Mouse (Mus musculus): ENCODE data around the gene Samd8. TPM values are rescaled to one million over a fixed set of nuclear protein-coding genes. Genes with fewer than 3 reads are reported as not detected.

Gene Samd8
- total RNA-seq, 1 experiment = 31.4 TPM

DNA sequence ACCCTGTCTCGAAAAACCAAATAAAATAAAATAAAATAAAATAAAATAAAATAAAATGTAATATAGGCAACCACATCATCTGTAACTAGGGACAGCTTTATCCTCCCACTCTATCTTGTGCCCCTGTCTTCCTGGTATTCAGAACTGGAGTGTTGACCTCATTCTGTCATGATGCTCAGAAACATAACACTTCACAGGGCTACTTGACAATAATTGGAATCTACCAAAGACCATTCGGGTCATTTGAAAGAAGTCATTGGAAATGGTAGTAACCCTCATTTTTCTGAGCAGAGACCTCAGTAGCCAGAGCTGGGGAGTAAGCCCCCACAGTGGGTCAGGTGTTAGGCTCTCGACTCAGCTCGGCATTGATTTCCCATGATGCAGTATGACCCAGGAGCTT lies 64.3 kb downstream of the Samd8 start:
- no peak overlapping the region for H3K27ac ChIP-seq (ENCODE audit: insufficient read depth, low read depth, low read length, poor library complexity, severe bottlenecking)
- TF ChIP-seq ZNF384 (IDR thresholded peaks at IDR 0.05; ENCODE audit: low read depth, low read length) (no peak), HCFC1 (IDR thresholded peaks at IDR 0.05; ENCODE audit: borderline replicate concordance, insufficient read depth, low read length) (no peak), MAFK (IDR thresholded peaks at IDR 0.05; ENCODE audit: insufficient read depth, low read depth, low read length) (no peak), ZC3H11A (IDR thresholded peaks at IDR 0.05; ENCODE audit: borderline replicate concordance, low read depth, low read length) (no peak), CHD2 (IDR thresholded peaks at IDR 0.05; ENCODE audit: low read depth, low read length) (no peak)
- peaks cover 0 to 10% of the 10 kb centered on the region in 2 experiments; a peak in 2 of 4 replicates for H3K4me1 ChIP-seq (ENCODE audit: control insufficient read depth in 2 of 2, insufficient read depth in 2 of 2, low read length in 2 of 2, poor library complexity in 1 of 2)
- no peaks in the 10 kb centered on the region for H3K9me3 ChIP-seq (ENCODE audit: control insufficient read depth, insufficient read depth, low read depth, low read length)
- H3K36me3 ChIP-seq (ENCODE audit: control insufficient read depth, insufficient read depth, low read length, poor library complexity, severe bottlenecking) = no peaks in the 10 kb centered on the region
- no peak overlapping the region for H3K4me3 ChIP-seq (ENCODE audit: insufficient read depth in 1 of 2, low read depth in 1 of 2, low read length in 2 of 2, poor library complexity in 1 of 2, severe bottlenecking in 1 of 2)
- no peak overlapping the region for H3K9ac ChIP-seq (ENCODE audit: insufficient read depth, low read depth, low read length, poor library complexity, severe bottlenecking)
- in situ Hi-C loops (cut with MboI; ENCODE audit: low sequenced_read_pairs in 2 of 2, unreplicated experiment in 2 of 2) = loop anchor here in 1 of 2 experiments (10.0 kb wide), 1 partner anchor 60 kb away; the partner anchor contains the start of genes Dusp13 and Samd8
- no peak for DNase-seq (ENCODE audit: low read depth, low spot score)

DNA sequence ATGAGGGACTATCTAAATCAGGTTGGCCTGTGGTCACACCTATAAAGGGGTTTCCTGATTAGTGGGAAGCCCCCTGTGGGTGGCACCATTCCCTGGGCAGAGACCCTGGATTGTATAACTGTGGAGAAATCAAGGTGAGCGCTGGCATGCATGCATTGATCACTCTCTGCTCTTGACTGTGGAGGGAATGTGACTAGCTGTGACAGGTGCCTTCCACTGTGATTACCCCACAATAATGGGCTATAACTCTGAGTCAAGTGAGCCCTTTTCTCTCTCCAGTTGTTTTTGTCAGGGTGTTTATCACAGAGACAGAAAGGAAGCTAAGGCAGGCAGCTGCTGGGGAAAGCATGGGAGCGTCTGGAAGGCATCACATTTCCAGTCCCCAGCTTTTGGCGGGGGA lies 65.9 kb downstream of the Samd8 start:
- in situ Hi-C loops (cut with MboI; ENCODE audit: low sequenced_read_pairs in 2 of 2, unreplicated experiment in 2 of 2) = loop anchor here in 1 of 2 experiments (10.0 kb wide), 1 partner anchor 61 kb away; the partner anchor contains the start of genes Dusp13 and Samd8
- no peak overlapping the region for H3K9ac ChIP-seq (ENCODE audit: insufficient read depth, low read depth, low read length, poor library complexity, severe bottlenecking)
- no peaks in the 10 kb centered on the region for H3K9me3 ChIP-seq (ENCODE audit: control insufficient read depth, insufficient read depth, low read depth, low read length)
- no peak for TF ChIP-seq ZNF384 (IDR thresholded peaks at IDR 0.05; ENCODE audit: low read depth, low read length)
- TF ChIP-seq ZC3H11A (IDR thresholded peaks at IDR 0.05; ENCODE audit: borderline replicate concordance, low read depth, low read length) = no peak
- no peak for TF ChIP-seq HCFC1 (IDR thresholded peaks at IDR 0.05; ENCODE audit: borderline replicate concordance, insufficient read depth, low read length)
- no peak for TF ChIP-seq CHD2 (IDR thresholded peaks at IDR 0.05; ENCODE audit: low read depth, low read length)
- no peak for TF ChIP-seq MAFK (IDR thresholded peaks at IDR 0.05; ENCODE audit: insufficient read depth, low read depth, low read length)
- peaks cover 0 to 10% of the 10 kb centered on the region in 2 experiments; a peak in 2 of 4 replicates for H3K4me1 ChIP-seq (ENCODE audit: control insufficient read depth in 2 of 2, insufficient read depth in 2 of 2, low read length in 2 of 2, poor library complexity in 1 of 2)
- no peaks in the 10 kb centered on the region for H3K36me3 ChIP-seq (ENCODE audit: control insufficient read depth, insufficient read depth, low read length, poor library complexity, severe bottlenecking)
- no peak overlapping the region for H3K27ac ChIP-seq (ENCODE audit: insufficient read depth, low read depth, low read length, poor library complexity, severe bottlenecking)
- no peak overlapping the region for H3K4me3 ChIP-seq (ENCODE audit: insufficient read depth in 1 of 2, low read depth in 1 of 2, low read length in 2 of 2, poor library complexity in 1 of 2, severe bottlenecking in 1 of 2)
- no peak for DNase-seq (ENCODE audit: low read depth, low spot score)

DNA sequence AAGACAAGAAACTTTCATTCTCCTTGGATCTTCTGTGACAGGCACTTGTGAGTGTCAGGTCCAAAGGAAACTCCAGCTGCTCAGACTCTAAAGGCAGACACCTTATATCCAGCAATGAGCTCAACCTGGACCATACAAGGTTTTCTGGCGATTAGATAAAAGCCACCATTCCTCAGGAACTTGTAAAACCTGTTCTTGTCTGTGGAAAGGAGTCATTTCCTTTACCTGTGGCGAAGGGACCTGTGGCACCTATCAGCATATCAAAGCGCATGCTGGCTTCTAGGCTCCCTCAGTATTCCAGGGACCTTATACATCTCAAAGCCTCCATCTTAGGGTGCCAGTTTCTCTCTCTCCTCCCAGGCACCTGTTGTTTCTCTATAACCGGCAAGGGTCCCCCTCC lies 67.1 kb downstream of the Samd8 start:
- in situ Hi-C loops (cut with MboI; ENCODE audit: low sequenced_read_pairs in 2 of 2, unreplicated experiment in 2 of 2) = loop anchor here in 1 of 2 experiments (10.0 kb wide), 1 partner anchor 63 kb away; the partner anchor contains the start of genes Dusp13 and Samd8
- no peaks in the 10 kb centered on the region for H3K9me3 ChIP-seq (ENCODE audit: control insufficient read depth, insufficient read depth, low read depth, low read length)
- no peak overlapping the region for H3K4me3 ChIP-seq (ENCODE audit: insufficient read depth in 1 of 2, low read depth in 1 of 2, low read length in 2 of 2, poor library complexity in 1 of 2, severe bottlenecking in 1 of 2)
- H3K36me3 ChIP-seq (ENCODE audit: control insufficient read depth, insufficient read depth, low read length, poor library complexity, severe bottlenecking) = no peaks in the 10 kb centered on the region
- DNase-seq (ENCODE audit: low read depth, low spot score) = no peak
- no peak overlapping the region for H3K27ac ChIP-seq (ENCODE audit: insufficient read depth, low read depth, low read length, poor library complexity, severe bottlenecking)
- H3K9ac ChIP-seq (ENCODE audit: insufficient read depth, low read depth, low read length, poor library complexity, severe bottlenecking) = no peak overlapping the region
- H3K4me1 ChIP-seq (ENCODE audit: control insufficient read depth in 2 of 2, insufficient read depth in 2 of 2, low read length in 2 of 2, poor library complexity in 1 of 2) = peaks cover 0 to 10% of the 10 kb centered on the region in 2 experiments; a peak in 2 of 4 replicates
- TF ChIP-seq HCFC1 (IDR thresholded peaks at IDR 0.05; ENCODE audit: borderline replicate concordance, insufficient read depth, low read length) (no peak), MAFK (IDR thresholded peaks at IDR 0.05; ENCODE audit: insufficient read depth, low read depth, low read length) (no peak), ZNF384 (IDR thresholded peaks at IDR 0.05; ENCODE audit: low read depth, low read length) (no peak), CHD2 (IDR thresholded peaks at IDR 0.05; ENCODE audit: low read depth, low read length) (no peak), ZC3H11A (IDR thresholded peaks at IDR 0.05; ENCODE audit: borderline replicate concordance, low read depth, low read length) (no peak)

- H3K4me3 ChIP-seq (ENCODE audit: insufficient read depth in 1 of 2, low read depth in 1 of 2, low read length in 2 of 2, poor library complexity in 1 of 2, severe bottlenecking in 1 of 2) = no peak overlapping the region
- peaks cover 0 to 3% of the 10 kb centered on the region in 2 experiments; a peak in 1 of 4 replicates for H3K4me1 ChIP-seq (ENCODE audit: control insufficient read depth in 2 of 2, insufficient read depth in 2 of 2, low read length in 2 of 2, poor library complexity in 1 of 2)
- DNase-seq (ENCODE audit: low read depth, low spot score) = no peak
- no peaks in the 10 kb centered on the region for H3K9me3 ChIP-seq (ENCODE audit: control insufficient read depth, insufficient read depth, low read depth, low read length)
- TF ChIP-seq HCFC1 (IDR thresholded peaks at IDR 0.05; ENCODE audit: borderline replicate concordance, insufficient read depth, low read length) = no peak
- no peak for TF ChIP-seq ZNF384 (IDR thresholded peaks at IDR 0.05; ENCODE audit: low read depth, low read length)
- TF ChIP-seq ZC3H11A (IDR thresholded peaks at IDR 0.05; ENCODE audit: borderline replicate concordance, low read depth, low read length) = no peak
- no peak for TF ChIP-seq CHD2 (IDR thresholded peaks at IDR 0.05; ENCODE audit: low read depth, low read length)
- TF ChIP-seq MAFK (IDR thresholded peaks at IDR 0.05; ENCODE audit: insufficient read depth, low read depth, low read length) = no peak
- no peak overlapping the region for H3K27ac ChIP-seq (ENCODE audit: insufficient read depth, low read depth, low read length, poor library complexity, severe bottlenecking)
- in situ Hi-C loops (cut with MboI; ENCODE audit: low sequenced_read_pairs in 2 of 2, unreplicated experiment in 2 of 2) = no loop called here
- H3K36me3 ChIP-seq (ENCODE audit: control insufficient read depth, insufficient read depth, low read length, poor library complexity, severe bottlenecking) = no peaks in the 10 kb centered on the region
- no peak overlapping the region for H3K9ac ChIP-seq (ENCODE audit: insufficient read depth, low read depth, low read length, poor library complexity, severe bottlenecking)
Observed at GRCm38 (mm10) chr14:21820880-21821505, 70.7 kb downstream of the Samd8 start.

Measured in ES-E14 (cell line).